Mouse (Mus musculus) granulocyte monocyte progenitor cell, adult 5-6 weeks (primary cell): ENCODE data around the gene Antxr2. TPM values are rescaled to one million over a fixed set of nuclear protein-coding genes. Genes with fewer than 3 reads are reported as not detected.

ENCODE experiments used
- ATAC-seq: replicated peaks from 2 replicates; pipeline ENCODE4 v1.8.0; 2016; ENCODE audit warnings: mild to moderate bottlenecking, moderate TSS enrichment, inconsistent platforms; ENCODE audit not compliant: poor library complexity, severe bottlenecking
- total RNA-seq, 2 experiments: library from RNA; stranded (forward) in 1 of 2; stranded (reverse) in 1 of 2; fragments of 200-712, 200-1000 nt in 1 of 2; fragments of >200 nt in 1 of 2; fragmentation: Nextera tagmentation in 1 of 2; gene quantifications; 2 replicates each; pipeline ENCODE4 v1.2.3; 2014 to 2017

Antxr2 gene
- total RNA-seq, 2 experiments from 2014 or later: 9.1 to 9.5 TPM

DNA sequence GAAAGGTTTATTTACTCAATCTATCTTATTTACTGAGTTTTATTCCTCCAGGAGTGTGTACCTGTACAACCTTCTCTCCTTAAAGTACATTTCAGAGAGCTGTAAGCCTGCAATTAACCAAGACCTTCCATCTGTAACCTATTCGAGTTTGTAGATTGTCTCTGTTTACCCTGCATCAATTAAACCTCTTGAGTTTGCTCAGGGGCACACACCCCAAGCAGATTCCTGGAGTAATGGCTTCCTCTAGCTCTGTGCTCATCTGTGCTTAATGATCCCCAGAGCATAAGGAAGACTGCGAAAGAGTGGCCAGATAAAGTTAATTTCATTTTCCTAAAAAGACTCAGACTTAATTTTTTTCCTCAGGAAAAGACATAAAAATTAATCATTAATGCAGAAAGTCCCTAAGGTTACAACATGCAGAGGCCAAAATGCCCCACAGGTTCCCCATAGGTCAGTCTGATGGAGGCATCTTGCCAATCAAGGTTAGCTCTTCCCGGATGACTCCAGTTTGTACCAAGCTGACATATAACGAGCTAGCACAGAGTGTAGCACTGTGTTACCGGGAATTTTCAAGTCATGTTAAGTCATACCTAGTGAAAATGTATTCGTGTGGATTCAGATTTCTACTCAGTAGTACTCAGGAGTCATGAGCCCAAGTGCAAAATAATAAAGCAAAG lies 34.2 kb downstream of the Antxr2 start:
- no peak for ATAC-seq

- ATAC-seq: no peak
Measured at GRCm38 (mm10) chr5:97995881-97996280, 35.0 kb downstream of the Antxr2 start.

GRCm38 (mm10) chr5:97986656-97987294 lies 44.1 kb downstream of the Antxr2 start:
- ATAC-seq: no peak

DNA sequence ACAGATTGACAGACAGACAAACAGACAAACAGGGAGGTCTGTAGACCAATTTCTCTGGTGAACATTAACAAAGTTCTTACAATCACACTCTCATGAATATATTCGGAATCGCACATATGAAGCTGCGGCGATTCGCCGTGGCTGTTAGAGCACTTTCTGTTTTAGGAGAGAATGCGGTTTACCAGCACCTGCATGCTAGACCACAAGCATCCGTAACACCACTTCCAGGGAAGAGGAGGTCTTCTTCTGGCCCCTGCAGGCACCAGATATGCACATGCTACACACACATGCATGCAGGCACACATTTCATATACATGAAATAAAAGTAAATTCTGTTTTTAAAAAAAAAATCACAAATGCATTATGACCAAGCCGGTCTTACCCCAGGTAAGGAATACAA lies 47.5 kb downstream of the Antxr2 start:
- ATAC-seq: no peak

DNA sequence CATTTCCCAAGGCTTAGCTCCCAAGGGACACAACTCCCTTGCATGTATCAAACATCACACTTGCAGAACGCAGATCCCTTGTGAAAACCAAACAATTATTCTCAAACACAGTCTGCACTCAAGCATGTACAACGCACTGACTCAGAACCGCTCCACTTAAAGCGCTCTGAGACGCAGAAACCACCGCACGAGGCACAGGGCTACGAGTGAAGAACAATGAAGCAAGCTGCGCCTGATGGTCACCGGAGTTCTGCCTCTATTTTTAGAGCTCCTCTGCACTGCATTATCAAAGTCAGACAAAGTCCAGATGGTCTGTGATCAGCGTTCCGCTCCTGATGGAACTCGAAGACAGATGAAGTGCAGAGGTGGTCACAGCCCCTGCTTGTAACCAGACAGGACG lies 50.4 kb downstream of the Antxr2 start:
- ATAC-seq: no peak

GRCm38 (mm10) chr5:97973293-97973692 lies 57.5 kb downstream of the Antxr2 start:
- no peak for ATAC-seq

GRCm38 (mm10) chr5:97972029-97972428 lies 58.8 kb downstream of the Antxr2 start:
- ATAC-seq: no peak

DNA sequence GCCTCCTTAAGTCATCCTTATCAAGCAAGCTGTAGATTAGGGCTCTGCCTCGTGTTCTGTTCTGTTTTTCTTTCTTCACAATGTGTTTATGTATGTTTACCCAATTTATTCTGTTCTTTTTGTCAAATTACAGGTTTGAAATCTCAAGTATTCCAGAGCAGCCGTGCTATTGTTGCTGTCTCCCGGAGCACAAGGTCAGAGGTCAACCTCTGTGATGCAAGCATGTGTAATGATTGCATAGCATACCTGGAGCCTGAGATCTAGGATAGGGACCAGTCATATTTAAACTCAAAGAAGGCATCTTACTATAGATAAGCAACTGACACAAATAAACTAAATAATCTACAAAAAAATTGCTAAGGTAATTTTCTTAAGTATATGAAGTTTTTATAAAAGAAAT lies 59.6 kb downstream of the Antxr2 start:
- no peak for ATAC-seq

- no peak for ATAC-seq
Measured at GRCm38 (mm10) chr5:97967044-97967443, 63.8 kb downstream of the Antxr2 start.

DNA sequence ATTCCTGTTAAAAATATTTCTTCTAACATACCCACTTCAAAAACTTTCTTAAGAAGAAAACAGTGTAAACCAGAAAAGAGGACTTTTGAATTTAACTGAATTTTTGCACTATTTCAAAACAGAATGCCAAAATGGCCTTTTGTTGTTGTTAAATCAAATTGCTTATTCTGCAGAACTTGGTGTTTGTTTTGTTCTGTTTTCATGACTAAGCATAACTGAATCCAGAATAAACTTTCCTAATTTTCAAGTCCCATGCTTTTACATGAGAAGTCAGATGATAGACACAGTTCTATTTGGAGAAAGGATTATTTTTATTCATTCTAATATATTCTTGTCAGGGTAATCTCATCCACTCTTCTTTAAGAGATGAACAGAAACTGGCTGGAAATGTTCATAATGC lies 64.7 kb downstream of the Antxr2 start:
- no peak for ATAC-seq

- ATAC-seq: peak; percentile 57
Measured at GRCm38 (mm10) chr5:97964444-97964843, 66.4 kb downstream of the Antxr2 start.

DNA sequence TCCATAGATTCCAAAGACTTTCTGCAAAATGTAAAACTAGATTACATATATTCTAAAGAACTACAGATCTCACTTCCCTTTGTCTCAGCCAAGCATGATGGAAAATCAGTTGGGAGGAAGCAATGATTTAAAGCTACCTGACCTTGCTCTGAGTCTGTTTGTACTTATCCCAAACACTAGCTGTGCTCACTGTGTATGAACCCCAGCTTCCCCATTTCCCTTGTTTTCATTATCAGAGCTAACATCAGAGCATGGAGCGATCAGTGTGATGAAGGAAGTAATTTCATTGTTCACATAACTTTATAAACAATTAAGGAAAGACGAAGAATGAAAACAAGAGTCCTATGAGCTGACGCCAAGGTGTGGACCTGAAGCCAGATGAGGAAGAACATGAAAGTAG lies 68.3 kb downstream of the Antxr2 start:
- ATAC-seq: peak; percentile 13; the same call in 1 of the 2 replicates

- peak; percentile 73 for ATAC-seq
Measured at GRCm38 (mm10) chr5:97961786-97962185, 69.1 kb downstream of the Antxr2 start.

DNA sequence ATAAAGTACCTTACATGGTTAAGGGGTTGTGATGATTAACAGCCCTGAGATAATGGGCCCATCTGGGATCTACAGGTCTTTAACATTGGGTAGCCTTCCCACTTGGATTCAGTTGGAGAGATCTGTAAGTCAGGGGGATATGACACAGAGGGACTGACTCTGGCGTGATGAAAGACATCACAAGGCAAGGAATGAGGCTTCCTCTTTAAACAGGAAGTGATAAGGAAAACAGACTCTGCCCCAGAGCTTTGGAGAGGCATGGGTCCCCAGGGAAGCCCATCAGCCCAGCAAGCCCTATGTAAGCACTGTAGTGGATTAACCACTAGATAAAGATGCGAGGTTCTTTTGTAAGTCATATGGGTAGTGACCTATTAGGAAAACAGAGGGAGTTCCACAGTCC lies 71.2 kb downstream of the Antxr2 start:
- peak; percentile 60 for ATAC-seq

DNA sequence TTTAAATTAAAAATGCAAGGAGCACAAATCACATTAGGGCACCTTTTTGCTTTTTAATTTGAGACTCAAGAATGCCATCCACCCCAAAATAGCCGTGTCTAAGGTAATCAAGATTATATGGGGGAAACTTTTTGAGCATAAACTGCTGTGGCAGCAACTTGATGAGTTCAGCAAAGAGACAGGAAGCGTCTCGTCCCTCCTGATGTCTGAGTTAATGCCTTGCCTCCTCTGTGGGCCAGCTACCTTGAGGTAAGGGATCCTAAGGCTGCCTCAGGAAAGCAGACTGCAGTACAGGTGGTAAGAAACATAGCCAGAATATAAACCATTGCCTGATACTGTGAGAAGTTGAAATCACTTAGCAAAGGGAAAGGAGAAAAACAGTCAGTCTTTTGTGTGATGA lies 71.8 kb downstream of the Antxr2 start:
- ATAC-seq: no peak

GRCm38 (mm10) chr5:97957501-97957900 lies 73.3 kb downstream of the Antxr2 start:
- peak; percentile 60 for ATAC-seq

DNA sequence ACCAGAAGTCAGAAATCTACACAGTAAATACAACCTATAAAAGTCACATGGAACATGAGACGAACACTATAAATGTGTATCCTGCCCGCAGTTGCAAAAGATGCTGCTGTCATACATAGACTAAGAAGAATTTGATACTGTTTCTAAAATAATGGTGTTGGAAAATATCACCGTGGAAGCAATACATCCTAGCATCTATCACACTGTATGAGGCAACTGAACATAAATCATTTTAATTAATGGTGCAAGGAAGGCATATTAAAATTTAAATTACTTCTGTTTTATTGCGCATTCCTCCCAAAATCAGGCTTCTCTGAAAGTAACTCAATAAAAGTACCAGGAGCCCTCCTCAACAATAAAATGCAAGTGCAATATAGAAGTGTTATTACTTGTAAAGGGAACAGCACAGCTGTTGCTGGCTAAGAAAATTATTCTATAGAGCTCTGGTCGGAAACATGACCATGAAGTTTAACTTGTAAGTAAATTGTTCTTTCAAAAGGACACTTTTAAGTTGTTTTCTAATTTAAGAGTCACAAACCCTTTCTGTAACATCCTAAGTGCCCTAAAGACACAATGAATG lies 76.6 kb downstream of the Antxr2 start:
- no peak for ATAC-seq

DNA sequence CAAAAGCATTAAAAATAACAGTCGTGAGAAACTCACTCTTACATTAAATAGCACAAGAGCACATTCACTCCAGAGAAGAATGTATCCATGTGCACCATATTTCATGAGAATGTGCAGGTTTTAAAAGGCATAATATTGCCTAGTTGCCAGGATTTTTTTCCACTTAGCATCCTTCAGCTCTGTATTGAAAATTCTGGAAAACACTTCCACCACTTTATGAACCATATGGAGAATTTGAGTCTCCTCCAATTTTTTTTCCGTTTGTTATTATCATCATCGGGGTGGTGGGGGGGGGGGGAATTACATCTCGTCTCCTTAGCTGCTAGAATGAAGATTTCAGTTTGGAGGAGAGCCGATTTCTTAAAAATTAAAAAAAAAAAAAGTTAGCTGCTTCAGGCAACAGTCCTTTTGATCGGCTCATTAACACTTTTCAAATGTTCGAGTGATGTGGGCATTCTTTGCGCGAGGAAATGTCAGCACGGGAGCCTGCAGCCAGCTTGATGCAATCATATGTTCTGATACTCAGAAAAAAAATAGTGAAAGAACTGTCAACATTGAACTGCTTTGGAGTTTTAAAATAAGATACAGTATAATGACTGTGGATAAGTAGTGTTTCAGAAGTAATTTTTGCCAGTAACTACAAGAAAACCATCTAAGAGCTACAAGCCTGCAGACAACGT lies 77.5 kb downstream of the Antxr2 start:
- ATAC-seq: no peak

GRCm38 (mm10) chr5:97947261-97947660 lies 83.6 kb downstream of the Antxr2 start:
- ATAC-seq: no peak; the same call in 1 of the 2 replicates

- peak; percentile 100 for ATAC-seq
Measured at GRCm38 (mm10) chr5:97946236-97946635, 84.6 kb downstream of the Antxr2 start.
